13 mouse cellular contexts compared by ENCODE assay signal in the genomic region with DNA sequence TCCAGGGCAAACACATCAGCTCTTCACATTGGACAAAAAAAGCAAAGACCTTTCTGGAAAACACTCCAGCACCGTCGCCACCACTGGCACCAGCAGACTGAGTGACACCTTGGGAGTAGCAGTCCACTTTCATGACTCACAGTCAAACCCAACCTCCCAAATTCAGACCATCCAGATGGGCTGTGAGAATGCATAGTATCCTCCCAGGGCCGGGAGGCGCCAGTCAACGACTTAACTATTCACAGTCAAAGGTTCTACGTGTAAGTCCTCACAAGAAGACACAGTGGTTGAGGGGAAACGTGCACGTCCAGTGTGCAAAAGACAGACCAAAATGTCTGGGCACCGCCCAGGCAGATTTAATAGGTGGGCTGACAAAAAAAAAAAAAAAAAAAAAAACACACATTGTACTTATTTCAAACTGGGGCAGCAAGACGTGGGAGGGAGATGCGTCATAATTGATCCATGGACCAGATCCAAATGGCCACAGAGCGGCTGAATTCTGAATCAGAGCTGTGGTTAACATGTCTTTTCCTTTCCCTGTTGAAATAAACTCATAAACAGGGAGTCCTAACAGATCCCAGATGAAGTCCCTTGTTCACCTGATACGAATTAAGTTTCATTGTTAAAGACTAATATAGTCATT.
"Had no signal": no experiment of that assay in that cellular context is flagged by ENCODE, and none has a peak within 500 bp of the region (broad histone marks: within the 10 kb centered on the region; RNA-seq: fewer than 3 reads in every experiment).

No protein-coding gene starts in this region.

- ATAC-seq: liver, embryonic 12.5 days had no signal

- H3K36me3 ChIP-seq: limb, embryonic 15.5 days; liver, embryonic 12.5 days; midbrain, embryonic 10.5 days had no signal

- DNase-seq: kidney, postnatal 36 days; layer of hippocampus, adult 9-11 months; layer of hippocampus, postnatal 36 days; lung, embryonic 14.5 days; lung, postnatal 10 days; lung, postnatal 4 days; midbrain, embryonic 14.5 days; retina, postnatal 1 day; thymus, postnatal 4 days had no signal

- H3K4me2 ChIP-seq: limb, embryonic 15.5 days; liver, embryonic 12.5 days; lung, embryonic 14.5 days; neural tube, embryonic 13.5 days had no signal

- H3K9me3 ChIP-seq: limb, embryonic 15.5 days had no signal

- H3K4me1 ChIP-seq: limb, embryonic 15.5 days; liver, embryonic 12.5 days; neural tube, embryonic 13.5 days had no signal

- H3K27me3 ChIP-seq: limb, embryonic 15.5 days; liver, embryonic 12.5 days had no signal

- H3K9ac ChIP-seq: limb, embryonic 15.5 days; liver, embryonic 12.5 days; lung, embryonic 14.5 days; neural tube, embryonic 13.5 days had no signal

- H3K4me3 ChIP-seq: limb, embryonic 15.5 days; liver, embryonic 12.5 days; midbrain, embryonic 10.5 days; neural tube, embryonic 13.5 days had no signal

- H3K27ac ChIP-seq: limb, embryonic 15.5 days; liver, embryonic 12.5 days; midbrain, embryonic 10.5 days; neural tube, embryonic 13.5 days had no signal
